Mouse (Mus musculus) yolk sac, embryonic 10.5 days (tissue): ENCODE measurements around the gene Gm11985.
A peak's percentile ranks its signal among the peaks of the same experiment; 100 is the strongest.
"Not testable (repeated sequence)": the region's sequence is repeated elsewhere in the genome, so short reads cannot be mapped to it uniquely, and the experiment has no call there.

Experiments used
- DNase-seq: peaks from one replicate; pipeline ENCODE4 v3.0.0-alpha.2; 2017; ENCODE audit warnings: low spot score

The Gm11985 gene

DNA sequence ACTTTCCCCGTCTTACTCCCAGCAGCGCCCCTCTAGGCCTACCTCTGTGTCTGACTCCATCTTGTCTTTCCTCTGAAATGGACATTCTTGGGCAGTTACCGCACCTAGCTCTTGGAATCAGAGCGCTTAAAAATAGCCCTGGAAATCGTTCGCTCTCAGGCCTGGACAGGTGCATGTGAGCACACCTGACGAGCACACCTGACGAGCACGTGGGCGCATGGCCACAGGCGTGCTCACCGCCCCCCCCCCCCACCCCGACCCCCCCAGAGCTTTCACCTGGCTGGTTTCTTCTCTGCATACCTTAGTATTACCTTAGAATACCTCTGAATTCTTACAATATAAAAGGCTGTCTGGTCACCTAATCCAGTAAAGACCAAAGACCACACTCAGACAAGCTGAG, at the start of gene Gm11985:
Gene Gm11985 (minus strand): TSS at position 101 of the 400 bp plus-strand sequence.
- no peak for DNase-seq

DNA sequence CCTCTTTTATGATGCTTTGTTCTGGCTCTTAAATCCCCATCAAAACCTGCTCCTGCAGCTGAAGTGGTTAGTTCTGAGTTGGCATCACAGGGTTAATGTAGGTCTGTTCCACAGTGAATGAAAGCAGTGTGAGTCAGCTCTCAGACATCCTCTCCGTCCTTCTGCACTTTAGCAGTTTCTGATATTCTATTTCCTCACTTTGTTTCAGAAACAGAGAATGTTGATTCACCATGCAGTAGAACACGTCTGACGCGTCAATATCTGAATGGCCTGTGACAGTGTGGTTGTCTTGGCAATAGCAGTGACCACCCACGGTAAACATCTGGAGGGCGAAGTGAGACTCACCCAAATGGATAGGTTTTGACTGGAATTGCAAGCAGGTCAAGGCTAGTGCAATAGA, 49.3 kb upstream of the Gm11985 start:
- no peak for DNase-seq

DNA sequence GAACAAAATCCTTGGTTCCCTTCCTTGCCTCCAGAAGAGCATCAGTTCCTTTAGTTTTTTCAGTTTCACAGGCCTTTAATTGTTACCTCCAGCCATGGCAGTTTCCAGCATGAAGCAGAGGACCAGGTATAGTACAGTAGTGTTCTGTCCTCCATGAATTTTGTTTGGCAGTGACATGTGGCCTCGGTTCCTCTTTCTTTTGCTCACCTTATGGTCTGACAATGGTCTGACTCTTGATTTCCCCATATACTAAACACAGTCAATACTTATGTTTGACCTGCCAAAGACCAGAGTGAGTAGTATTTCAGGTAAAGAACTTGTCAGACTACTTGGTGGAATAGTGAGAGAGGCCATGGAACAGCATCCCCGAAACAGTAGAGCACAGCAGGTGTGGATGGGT, 48.4 kb upstream of the Gm11985 start:
- no peak for DNase-seq

DNA sequence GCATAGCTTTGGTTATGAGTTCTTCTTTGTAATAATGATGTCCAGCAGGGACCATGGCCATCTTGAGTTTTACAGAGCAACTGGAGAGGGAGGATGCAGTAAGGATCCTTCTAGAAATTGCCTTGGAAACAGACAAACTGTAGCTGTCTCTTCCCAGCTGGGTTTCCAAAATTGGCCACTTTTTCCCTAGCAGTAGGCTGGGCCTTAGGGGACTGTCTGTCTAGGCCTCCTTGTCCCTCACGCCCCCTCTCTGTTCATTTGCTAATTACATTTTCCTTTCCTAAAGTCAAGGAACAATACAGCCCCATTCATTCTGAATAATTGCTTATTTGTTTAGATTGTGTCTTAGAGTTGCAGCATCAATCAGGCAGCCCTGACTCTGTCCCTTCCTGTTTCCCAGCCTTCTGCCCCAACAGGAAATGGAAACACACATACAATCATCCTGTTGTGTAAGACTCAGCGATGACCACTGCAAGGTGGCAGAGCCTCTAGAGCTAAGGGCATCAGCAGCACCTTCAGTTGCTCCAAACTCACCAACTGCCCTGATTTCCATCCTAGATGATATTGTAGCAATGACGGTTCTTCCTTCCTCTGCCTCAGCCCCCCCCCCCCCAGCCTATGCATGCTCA, 46.7 kb upstream of the Gm11985 start:
- DNase-seq, result no peak

GRCm38 (mm10) chr11:7234436-7234835, 46.1 kb upstream of the Gm11985 start:
- DNase-seq, result no peak

- no peak for DNase-seq
Measured at GRCm38 (mm10) chr11:7233333-7233732, 45.0 kb upstream of the Gm11985 start.

DNA sequence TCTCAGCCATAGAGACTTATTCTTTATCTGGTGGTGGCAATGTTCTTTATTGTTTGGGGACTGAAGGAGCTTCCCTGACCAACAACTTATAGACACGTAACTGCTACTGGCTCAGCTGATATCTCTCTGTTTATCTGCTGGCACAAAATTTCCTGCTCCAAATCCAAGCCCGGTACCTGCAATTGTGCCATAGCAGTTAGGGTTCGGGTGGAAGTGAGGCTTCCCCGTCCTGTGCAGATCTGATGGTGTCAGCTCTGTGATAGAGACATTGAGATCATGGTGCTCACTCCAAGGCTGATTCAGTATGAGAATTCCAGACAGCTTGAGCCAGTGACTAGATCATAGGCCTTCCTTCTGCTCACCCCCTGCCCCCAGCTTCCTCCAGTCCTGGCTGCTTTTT, 43.6 kb upstream of the Gm11985 start:
- no peak for DNase-seq

DNA sequence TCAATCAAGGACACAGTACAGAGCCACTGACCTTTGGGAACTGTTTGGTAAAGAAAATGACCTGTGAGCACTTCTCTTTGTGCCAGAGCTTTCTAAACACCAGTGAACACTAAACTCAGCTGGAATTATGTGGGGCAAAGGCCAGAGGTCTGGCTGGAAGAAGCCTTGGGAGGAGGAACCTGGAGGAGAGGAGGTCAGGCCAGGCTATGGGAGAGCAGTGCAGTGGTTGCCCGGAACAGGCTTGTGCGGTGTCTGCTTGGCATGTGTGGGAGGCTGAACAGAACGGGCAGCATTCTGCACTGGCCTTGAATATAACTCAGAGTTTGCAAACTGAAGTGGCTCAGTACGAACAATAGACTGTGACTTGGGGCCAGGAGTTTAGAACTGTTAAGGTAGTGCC, 41.6 kb upstream of the Gm11985 start:
- peak; percentile 43 for DNase-seq

GRCm38 (mm10) chr11:7228107-7228506, 39.7 kb upstream of the Gm11985 start:
- DNase-seq, result no peak

DNA sequence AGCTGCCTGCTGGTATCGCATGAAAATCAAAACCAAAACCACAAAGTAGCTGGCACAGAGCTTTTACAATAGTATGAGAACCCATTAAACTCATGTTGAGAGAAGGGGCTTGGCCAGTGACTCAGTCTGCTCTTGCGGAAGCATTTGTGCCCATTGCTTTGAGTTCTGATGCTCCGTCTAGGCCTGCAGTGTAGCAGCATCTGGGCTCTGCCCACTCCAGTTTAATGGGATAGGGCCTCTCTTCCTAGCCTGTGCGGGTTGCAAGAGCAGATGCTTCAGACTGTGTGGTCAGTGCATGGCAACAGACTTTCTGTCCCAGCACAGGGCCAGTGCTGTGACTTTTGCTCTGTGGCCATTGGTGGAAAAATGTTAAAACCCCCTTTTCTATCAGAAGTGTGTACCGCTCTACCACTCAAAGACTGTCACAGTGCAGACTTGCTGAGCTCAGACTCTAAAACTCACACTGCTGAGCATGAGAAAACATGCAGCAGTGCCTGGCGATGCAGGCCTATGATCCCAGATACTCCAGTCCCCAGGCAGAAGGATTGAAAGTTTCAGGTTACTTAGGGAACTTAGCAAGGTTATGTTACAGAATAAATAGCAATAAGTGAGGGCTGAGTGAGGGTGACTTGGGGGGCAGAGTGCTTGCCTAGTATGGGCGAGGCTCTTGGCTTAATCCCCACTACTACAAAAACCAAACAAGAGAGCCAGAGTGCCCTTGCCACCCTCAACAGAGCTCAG, 38.6 kb upstream of the Gm11985 start:
- DNase-seq, result no peak

DNA sequence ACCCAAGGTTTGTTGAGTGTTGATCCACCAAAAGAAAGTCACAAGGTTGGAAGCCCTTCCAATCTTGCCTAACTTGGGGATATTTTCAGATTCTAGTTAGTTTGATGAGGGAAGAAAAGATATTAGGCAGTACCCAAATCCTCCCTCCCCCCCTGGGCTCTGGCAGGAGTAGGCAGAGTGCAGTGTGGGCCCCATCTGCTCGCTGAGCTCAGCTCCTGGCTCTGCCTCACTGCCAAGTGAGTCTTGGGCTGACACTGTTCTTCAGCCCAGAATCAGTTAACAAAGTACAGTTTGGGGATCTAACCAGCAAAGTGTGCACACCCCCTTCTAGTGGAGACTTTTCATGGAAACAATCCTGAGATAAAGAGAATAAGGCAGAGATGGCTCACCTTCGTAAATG, 37.8 kb upstream of the Gm11985 start:
- DNase-seq, result no peak

DNA sequence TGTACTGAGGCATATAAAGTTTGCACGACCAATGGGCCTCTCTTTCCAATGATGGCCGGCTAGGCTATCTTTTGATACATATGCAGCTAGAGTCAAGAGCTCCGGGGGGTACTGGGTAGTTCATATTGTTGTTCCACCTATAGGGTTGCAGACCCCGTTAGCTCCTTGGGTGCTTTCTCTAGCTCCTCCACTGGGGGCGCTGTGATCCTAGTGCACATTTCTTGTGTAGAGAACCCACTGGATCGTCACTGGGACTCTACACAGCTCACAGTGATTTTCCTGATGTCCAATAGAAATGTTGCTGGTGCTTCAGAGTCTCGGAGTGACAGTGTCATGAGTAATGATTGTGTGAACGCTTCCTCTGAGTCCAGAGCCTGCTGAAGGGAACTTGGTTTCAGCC, 33.5 kb upstream of the Gm11985 start:
- DNase-seq, result not testable (repeated sequence)

DNA sequence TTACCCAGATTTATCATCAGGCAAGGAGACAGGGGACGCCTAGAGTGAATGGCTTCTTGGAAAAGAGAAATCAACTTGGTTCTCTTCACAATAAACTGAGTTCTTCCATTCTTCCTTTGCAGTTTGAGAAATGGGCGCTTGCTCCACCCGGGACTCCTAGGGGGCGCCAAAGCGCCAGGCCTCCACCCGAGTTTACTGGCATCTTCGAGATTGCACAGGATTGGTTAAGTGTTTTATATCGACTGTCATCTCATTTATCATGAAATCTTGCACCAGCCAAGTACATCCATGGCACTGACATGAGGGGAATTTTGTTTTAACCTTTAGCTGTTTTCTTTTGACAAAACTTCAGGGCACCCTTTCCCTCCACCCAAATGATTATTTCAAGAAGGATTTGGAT, 27.3 kb upstream of the Gm11985 start:
- DNase-seq, result no peak

DNA sequence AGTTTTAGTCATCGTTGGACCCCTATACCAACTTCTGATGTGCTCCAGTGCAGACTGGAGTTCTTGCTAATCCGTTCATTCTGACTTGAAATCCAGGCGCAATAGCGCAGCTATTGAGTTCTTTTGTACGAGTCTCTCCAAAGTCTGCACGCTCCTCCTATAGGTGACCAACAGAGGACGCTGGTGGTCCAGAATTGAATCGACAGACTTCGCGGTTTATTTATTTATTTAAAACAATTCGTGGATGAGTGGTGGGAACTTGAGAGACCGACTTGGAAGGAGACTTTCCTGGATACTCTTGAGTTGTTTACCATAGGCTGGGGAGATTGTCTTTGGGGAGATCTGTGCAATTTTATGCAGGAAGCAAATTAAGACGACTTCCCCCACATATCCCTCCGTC, 26.4 kb upstream of the Gm11985 start:
- no peak for DNase-seq

- DNase-seq, result no peak
Measured at GRCm38 (mm10) chr11:7214342-7214660, 25.9 kb upstream of the Gm11985 start.

GRCm38 (mm10) chr11:7213501-7214341, 25.4 kb upstream of the Gm11985 start, which contains the start of gene Igfbp3:
Gene Igfbp3 (minus strand): TSS chr11:7213923.
- no peak for DNase-seq

DNA sequence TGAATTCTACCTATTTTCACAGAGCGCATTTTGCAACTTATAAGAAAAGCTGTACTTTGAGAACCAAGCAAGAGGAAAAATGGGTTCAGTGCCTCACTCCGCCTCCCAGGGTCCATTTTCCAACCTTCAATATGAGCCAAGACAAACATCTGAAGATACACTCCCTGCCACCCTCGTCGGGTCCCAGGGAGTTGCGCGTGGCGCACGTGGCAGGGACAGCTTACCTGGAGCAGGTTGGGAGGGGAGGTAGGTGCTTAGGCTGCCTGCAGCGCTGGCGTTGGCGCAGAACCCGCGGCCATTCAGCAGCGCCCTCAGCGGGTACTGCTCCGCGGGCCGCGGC, 24.8 kb upstream of the Gm11985 start:
- DNase-seq, result no peak

GRCm38 (mm10) chr11:7212126-7212798, 23.9 kb upstream of the Gm11985 start:
- DNase-seq, result no peak

DNA sequence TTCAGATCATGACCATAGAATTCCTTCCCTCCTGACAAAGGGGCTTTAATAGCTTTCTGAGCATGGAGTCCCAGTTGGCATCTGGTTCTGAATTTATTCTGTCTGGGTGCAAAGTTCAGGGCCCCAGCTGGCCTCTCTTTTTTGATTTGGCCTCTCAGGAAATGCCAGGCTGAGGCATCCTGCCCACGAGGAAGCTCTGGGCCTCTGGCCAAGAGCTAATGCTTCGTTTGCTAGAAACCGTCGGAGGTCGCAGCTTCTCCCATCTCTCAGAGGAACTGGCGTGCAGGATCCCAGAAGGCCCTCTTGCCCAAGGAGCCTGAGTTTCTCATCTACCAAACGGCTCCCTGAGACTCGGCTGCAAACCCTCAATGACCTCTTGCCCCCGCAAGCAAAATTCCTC, 22.8 kb upstream of the Gm11985 start:
- DNase-seq, result no peak

DNA sequence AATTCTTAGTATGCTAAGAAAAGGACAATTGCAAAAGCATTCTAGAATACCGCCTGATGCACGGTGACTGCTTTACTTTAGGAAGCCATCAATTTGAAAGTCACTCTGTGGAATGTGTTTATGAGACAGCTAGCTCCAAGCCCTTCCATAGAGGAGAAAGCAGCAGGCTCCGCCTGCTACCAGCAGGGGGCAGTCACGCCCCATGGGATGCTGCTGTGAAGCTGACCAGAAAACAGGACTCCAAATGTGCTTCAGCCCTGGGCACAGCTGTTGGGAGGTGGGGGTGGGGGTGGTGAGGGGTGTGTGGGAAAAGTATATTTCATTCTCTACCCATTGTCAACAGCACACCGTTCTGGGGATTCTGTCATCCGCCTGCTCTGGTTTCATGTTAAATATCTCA, 22.0 kb upstream of the Gm11985 start:
- DNase-seq, result no peak

GRCm38 (mm10) chr11:7203846-7204245, 15.5 kb upstream of the Gm11985 start:
- DNase-seq, result no peak

GRCm38 (mm10) chr11:7202206-7202605, 13.8 kb upstream of the Gm11985 start:
- DNase-seq, result no peak

GRCm38 (mm10) chr11:7200393-7200783, 12.0 kb upstream of the Gm11985 start:
- DNase-seq, result no peak
